Mouse (Mus musculus) ovary, adult 2 months (tissue): Measurements from ENCODE around the gene Krt32. TPM values are rescaled to one million over a fixed set of nuclear protein-coding genes. Genes with fewer than 3 reads are reported as not detected.

ENCODE experiments used
- polyA plus RNA-seq: library from polyadenylated mRNA; depleted of rRNA; stranded (reverse); fragments of >200 nt; gene quantifications from 2 replicates; pipeline ENCODE4 v1.2.3, GENCODE M21; 2012; rRNA removed

Gene Krt32
- polyA plus RNA-seq = not detected in 2 replicates

GRCm38 (mm10) chr11:100087861-100088260 lies at the start of gene Krt32:
Gene Krt32, minus strand, starts transcription at chr11:100088226.

GRCm38 (mm10) chr11:100135731-100136130 lies 47.7 kb upstream of the Krt32 start, which contains the start of gene Krt15:
Gene Krt15, minus strand, starts transcription at chr11:100135928.

GRCm38 (mm10) chr11:100121466-100121865 lies 33.4 kb upstream of the Krt32 start, which contains the start of gene Krt13:
Gene Krt13, minus strand, starts transcription at chr11:100121566.

GRCm38 (mm10) chr11:100105576-100106122 lies 17.6 kb upstream of the Krt32 start, which contains the start of gene Krt36:
Gene Krt36, minus strand, starts transcription at chr11:100105626.

GRCm38 (mm10) chr11:100096141-100096540 lies 8.1 kb upstream of the Krt32 start, which contains the start of gene Krt35:
Gene Krt35, minus strand, starts transcription at chr11:100096241.

GRCm38 (mm10) chr11:100050451-100050850 lies 37.6 kb downstream of the Krt32 start, which contains the start of gene Krt31:
Gene Krt31, minus strand, starts transcription at chr11:100050551.

GRCm38 (mm10) chr11:100041454-100041853 lies 46.6 kb downstream of the Krt32 start, which contains the start of gene Krt34:
Gene Krt34, minus strand, starts transcription at chr11:100041554.

Other genes starting within 250 kb of the Krt32 start
- not detected in 2 replicates for gene Krtap4-16, start 236.6 kb downstream of the Krt32 start, polyA plus RNA-seq
- not detected in 2 replicates for gene Gm11568, start 230.3 kb downstream of the Krt32 start, polyA plus RNA-seq
- not detected in 2 replicates for gene Gm11559, start 223.8 kb downstream of the Krt32 start, polyA plus RNA-seq
- not detected in 2 replicates for gene Krtap9-1, start 214.8 kb downstream of the Krt32 start, polyA plus RNA-seq
- gene Gm11567, start 209.0 kb downstream of the Krt32 start, polyA plus RNA-seq = not detected in 2 replicates
- not detected in 2 replicates for gene Krtap31-1, start 180.3 kb downstream of the Krt32 start, polyA plus RNA-seq
- gene Gm11565, start 173.5 kb downstream of the Krt32 start, polyA plus RNA-seq = not detected in 2 replicates
- not detected in 2 replicates for gene Krtap31-2, start 151.9 kb downstream of the Krt32 start, polyA plus RNA-seq
- not detected in 2 replicates for gene Krtap9-5, start 139.8 kb downstream of the Krt32 start, polyA plus RNA-seq
- gene Krtap29-1, start 109.2 kb downstream of the Krt32 start, polyA plus RNA-seq = not detected in 2 replicates
- gene Krtap16-1, start 101.6 kb downstream of the Krt32 start, polyA plus RNA-seq = not detected in 2 replicates
- gene Krtap17-1, start 94.2 kb downstream of the Krt32 start, polyA plus RNA-seq = 0.23 TPM in 1 of 2 replicates, not detected in the other
- not detected in 2 replicates for gene Krt33a, start 72.0 kb downstream of the Krt32 start, polyA plus RNA-seq
- gene Krt33b, start 58.4 kb downstream of the Krt32 start, polyA plus RNA-seq = not detected in 2 replicates
- not detected in 2 replicates for gene Krt34, start 46.7 kb downstream of the Krt32 start, polyA plus RNA-seq
- gene Krt31, start 37.7 kb downstream of the Krt32 start, polyA plus RNA-seq = not detected in 2 replicates
- 0.07 TPM in 1 of 2 replicates, not detected in the other for gene Krt35, start 8.0 kb upstream of the Krt32 start, polyA plus RNA-seq
- gene Krt36, start 17.4 kb upstream of the Krt32 start, polyA plus RNA-seq = 0.52 and 1.2 TPM in 2 replicates
- 1.1 and 1.3 TPM in 2 replicates for gene Krt13, start 33.3 kb upstream of the Krt32 start, polyA plus RNA-seq
- gene Krt15, start 47.7 kb upstream of the Krt32 start, polyA plus RNA-seq = 0.51 and 0.58 TPM in 2 replicates
- gene Krt19, start 60.4 kb upstream of the Krt32 start, polyA plus RNA-seq = 323 and 438 TPM in 2 replicates
- not detected in 2 replicates for gene Krt9, start 105.0 kb upstream of the Krt32 start, polyA plus RNA-seq
- 0.15 and 0.37 TPM in 2 replicates for gene Krt14, start 119.3 kb upstream of the Krt32 start, polyA plus RNA-seq
- gene Krt16, start 160.7 kb upstream of the Krt32 start, polyA plus RNA-seq = not detected in 2 replicates
- gene Krt17, start 172.8 kb upstream of the Krt32 start, polyA plus RNA-seq = 1.3 and 2.0 TPM in 2 replicates
- gene Krt42, start 181.6 kb upstream of the Krt32 start, polyA plus RNA-seq = not detected in 2 replicates
- 84.8 and 87.3 TPM in 2 replicates for gene Eif1, start 231.7 kb upstream of the Krt32 start, polyA plus RNA-seq
- not detected in 2 replicates for gene Gast, start 246.2 kb upstream of the Krt32 start, polyA plus RNA-seq